Mouse (Mus musculus): ENCODE data around the gene Ace.

DNA sequence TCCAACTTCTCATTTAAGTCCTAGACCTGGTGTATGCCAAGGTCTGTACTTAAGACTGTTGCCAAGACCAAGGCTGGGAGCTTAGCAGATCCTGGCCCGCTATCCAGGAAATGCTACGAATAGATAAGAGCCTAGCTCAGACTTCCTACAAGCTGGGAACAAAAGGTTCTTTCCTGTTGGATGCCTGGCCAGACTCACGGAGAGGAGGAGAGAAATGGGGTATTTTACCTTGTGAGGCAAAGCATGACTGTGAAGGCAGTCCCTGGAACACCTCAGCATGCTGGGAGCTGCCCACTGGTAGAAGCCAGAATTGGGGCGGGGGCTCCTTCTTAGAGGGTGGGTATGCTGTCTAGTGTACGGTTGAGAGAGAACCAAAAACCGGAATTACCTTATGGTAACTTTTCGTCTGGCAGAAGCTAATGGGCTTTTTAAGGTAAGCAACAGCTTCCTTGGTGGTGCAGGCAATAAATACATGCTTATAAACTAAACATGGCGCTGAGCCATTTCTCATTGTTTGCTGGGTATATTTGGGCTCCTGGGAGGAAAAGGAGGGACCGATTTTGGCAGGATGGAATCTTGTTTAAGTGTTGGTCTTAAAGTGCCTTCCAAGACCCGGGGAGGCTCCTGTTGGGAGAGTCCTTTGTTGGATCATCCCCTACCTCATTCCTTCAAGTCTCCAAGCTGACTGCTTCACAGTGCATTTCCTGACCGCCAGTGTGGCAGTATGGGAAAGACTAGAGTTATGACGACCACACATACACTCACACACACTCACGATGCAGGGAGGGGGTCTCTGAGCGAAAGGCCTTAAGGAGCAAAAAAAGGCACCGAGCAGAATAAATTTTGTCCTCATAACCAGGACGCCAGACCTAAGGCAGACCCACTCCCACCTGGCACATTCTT is 22.7 kb upstream of the Ace start:
- no peak for TF ChIP-seq MAFK (IDR thresholded peaks at IDR 0.05; ENCODE audit: insufficient read depth, low read depth, low read length)
- no peak for TF ChIP-seq ZC3H11A (IDR thresholded peaks at IDR 0.05; ENCODE audit: borderline replicate concordance, low read depth, low read length)
